Mouse (Mus musculus): Measurements from ENCODE around the gene Cyb5rl. TPM values are rescaled to one million over a fixed set of nuclear protein-coding genes. Genes with fewer than 3 reads are reported as not detected.

Gene Cyb5rl
- total and polyA plus RNA-seq, 2 experiments from 2014 or later = 5.8 to 33.0 TPM

DNA sequence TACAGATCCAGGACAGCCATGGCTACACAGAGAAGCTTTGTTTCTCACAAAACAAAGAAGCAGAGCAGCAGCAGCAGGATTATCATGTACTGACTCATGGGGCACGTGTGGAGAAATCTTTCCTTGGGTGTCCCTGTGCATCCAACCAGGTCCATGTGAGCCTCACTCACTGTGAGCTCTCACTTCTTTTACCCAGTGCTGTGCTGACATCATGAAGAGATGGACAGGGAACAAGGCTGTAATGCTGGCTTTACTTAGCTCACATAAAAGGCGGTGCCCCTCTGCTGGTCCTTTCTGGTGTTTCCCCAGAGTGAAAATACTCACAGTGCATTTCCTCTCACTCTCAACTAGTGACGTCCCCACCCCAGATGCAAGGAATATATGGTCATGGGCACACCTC is 45.3 kb upstream of the Cyb5rl start:
- TF ChIP-seq CTCF (IDR thresholded peaks at IDR 0.05; ENCODE audit: low read depth) (no peak), EP300 (IDR thresholded peaks at IDR 0.05; ENCODE audit: low read depth) (no peak)
- H3K4me1 ChIP-seq (ENCODE audit: control insufficient read depth, insufficient read depth) = peaks cover 20% of the 10 kb centered on the region
- no peaks in the 10 kb centered on the region for H3K36me3 ChIP-seq (replicated peaks; ENCODE audit: control insufficient read depth, insufficient read depth, low read length)
- ATAC-seq (ENCODE audit: insufficient read depth, low read depth) (no peak), DNase-seq (ENCODE audit: low spot score) (no peak)
- no peaks in the 10 kb centered on the region for H3K9me3 ChIP-seq (replicated peaks; ENCODE audit: control insufficient read depth, low read length)
- H3K27me3 ChIP-seq (ENCODE audit: control insufficient read depth, insufficient read depth, low read length) = no peaks in the 10 kb centered on the region
- no peak overlapping the region for H3K9ac ChIP-seq (replicated peaks; ENCODE audit: low read depth, low read length)
- 62% methylated on average over 3 of the region's 3 CpGs for WGBS
- H3K4me3 ChIP-seq (ENCODE audit: low read depth, low read length) = no peak overlapping the region
- H3K4me2 ChIP-seq (ENCODE audit: low read depth, low read length) = no peak overlapping the region
- no peak overlapping the region for H3K27ac ChIP-seq (ENCODE audit: low read depth)

DNA sequence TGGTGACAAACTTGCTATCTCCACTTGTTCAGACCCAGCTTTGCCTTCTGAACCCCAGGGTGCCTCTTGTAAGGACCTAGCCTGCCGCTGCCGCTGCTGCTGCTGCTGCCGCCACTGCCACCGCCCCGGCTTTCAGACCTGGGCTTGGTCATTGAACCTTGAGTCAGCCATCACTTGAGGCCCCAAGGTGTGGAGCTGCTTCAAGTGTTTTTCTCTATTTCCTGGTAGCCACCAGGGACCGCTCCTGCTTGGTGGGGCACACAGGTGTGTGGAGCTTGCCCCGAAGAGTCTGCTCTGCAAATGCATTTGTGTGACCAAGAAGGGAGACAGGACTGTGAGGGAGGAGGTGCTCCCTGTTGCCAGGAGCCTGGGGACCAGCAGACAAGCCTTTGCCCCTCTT is 41.9 kb upstream of the Cyb5rl start:
- no peak for ATAC-seq (ENCODE audit: insufficient read depth, low read depth)
- Histone ChIP-seq H3K4me3 (ENCODE audit: low read depth, low read length) (no peak overlapping the region), H3K36me3 (replicated peaks; ENCODE audit: control insufficient read depth, insufficient read depth, low read length) (0 out of 2 replicates have a peak, but pooled peaks cover 7% of the 10 kb centered on the region), H3K27ac (ENCODE audit: low read depth) (no peak overlapping the region), H3K27me3 (ENCODE audit: control insufficient read depth, insufficient read depth, low read length) (no peaks in the 10 kb centered on the region), H3K4me2 (ENCODE audit: low read depth, low read length) (no peak overlapping the region), H3K9me3 (replicated peaks; ENCODE audit: control insufficient read depth, low read length) (no peaks in the 10 kb centered on the region), H3K9ac (replicated peaks; ENCODE audit: low read depth, low read length) (no peak overlapping the region), H3K4me1 (ENCODE audit: control insufficient read depth, insufficient read depth) (no peaks in the 10 kb centered on the region)
- 84% methylated on average over 7 of the region's 7 CpGs for WGBS
- DNase-seq (ENCODE audit: low spot score) = no peak
- no peak for TF ChIP-seq CTCF (IDR thresholded peaks at IDR 0.05; ENCODE audit: low read depth)
- TF ChIP-seq EP300 (IDR thresholded peaks at IDR 0.05; ENCODE audit: low read depth) = no peak

DNA sequence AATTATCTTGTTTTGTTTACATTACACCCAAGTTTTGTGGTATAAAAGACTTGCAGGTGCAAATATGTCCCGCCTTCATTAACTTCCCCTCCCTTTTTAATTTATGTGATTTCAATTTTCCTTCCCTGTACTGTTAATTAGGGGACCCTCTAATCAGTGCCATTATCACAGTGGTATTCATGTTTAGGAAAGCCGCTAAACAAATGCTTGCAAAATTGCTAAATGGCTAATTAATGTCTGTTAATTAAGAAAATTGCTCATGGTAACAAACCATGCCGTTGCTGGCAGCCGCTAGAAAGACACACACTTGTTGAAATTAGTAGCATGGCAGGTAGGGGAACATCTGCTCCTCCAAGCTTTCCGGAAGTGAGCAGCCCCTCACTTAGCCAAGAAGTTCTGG is 41.4 kb upstream of the Cyb5rl start:
- Histone ChIP-seq H3K27me3 (ENCODE audit: control insufficient read depth, insufficient read depth, low read length) (no peaks in the 10 kb centered on the region), H3K9ac (replicated peaks; ENCODE audit: low read depth, low read length) (no peak overlapping the region), H3K4me1 (ENCODE audit: control insufficient read depth, insufficient read depth) (no peaks in the 10 kb centered on the region), H3K9me3 (replicated peaks; ENCODE audit: control insufficient read depth, low read length) (no peaks in the 10 kb centered on the region), H3K4me3 (ENCODE audit: low read depth, low read length) (no peak overlapping the region), H3K36me3 (replicated peaks; ENCODE audit: control insufficient read depth, insufficient read depth, low read length) (peaks cover 8% of the 10 kb centered on the region; the same call in 1 of the 2 replicates), H3K4me2 (ENCODE audit: low read depth, low read length) (no peak overlapping the region), H3K27ac (ENCODE audit: low read depth) (no peak overlapping the region)
- TF ChIP-seq CTCF (IDR thresholded peaks at IDR 0.05; ENCODE audit: low read depth) (no peak), EP300 (IDR thresholded peaks at IDR 0.05; ENCODE audit: low read depth) (no peak)
- DNase-seq (ENCODE audit: low spot score) = no peak
- 92% methylated on average over 5 of the region's 5 CpGs for WGBS
- no peak for ATAC-seq (ENCODE audit: insufficient read depth, low read depth)

DNA sequence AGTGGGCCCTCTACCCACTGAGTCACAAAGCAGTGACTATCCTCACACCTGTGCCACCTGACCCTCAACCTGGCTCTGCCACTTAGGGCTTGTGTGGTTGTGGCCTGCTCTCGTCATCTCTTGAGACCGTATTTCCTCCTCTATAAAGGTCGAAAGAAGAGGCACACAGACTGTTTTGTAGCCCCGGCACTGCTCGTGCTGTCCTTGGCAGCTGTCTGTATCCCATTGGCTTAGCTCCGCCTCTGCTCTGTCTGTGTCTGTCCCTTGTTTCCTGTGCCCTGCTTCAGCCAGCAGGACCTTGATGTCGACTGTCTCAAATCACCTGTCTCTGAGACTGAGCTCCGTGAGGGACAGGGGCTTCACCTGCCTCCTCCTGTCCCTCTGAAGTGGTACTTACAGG is 40.3 kb upstream of the Cyb5rl start:
- H3K27ac ChIP-seq (ENCODE audit: low read depth) = no peak overlapping the region
- H3K4me2 ChIP-seq (ENCODE audit: low read depth, low read length) = no peak overlapping the region
- DNase-seq (ENCODE audit: low spot score) = no peak
- H3K9me3 ChIP-seq (replicated peaks; ENCODE audit: control insufficient read depth, low read length) = no peaks in the 10 kb centered on the region
- peaks cover 19% of the 10 kb centered on the region; the same call in 1 of the 2 replicates for H3K36me3 ChIP-seq (replicated peaks; ENCODE audit: control insufficient read depth, insufficient read depth, low read length)
- 28% methylated on average over 8 of the region's 8 CpGs for WGBS
- TF ChIP-seq EP300 (IDR thresholded peaks at IDR 0.05; ENCODE audit: low read depth) (no peak), CTCF (IDR thresholded peaks at IDR 0.05; ENCODE audit: low read depth) (no peak)
- H3K4me3 ChIP-seq (ENCODE audit: low read depth, low read length) = no peak overlapping the region
- no peaks in the 10 kb centered on the region for H3K4me1 ChIP-seq (ENCODE audit: control insufficient read depth, insufficient read depth)
- no peak overlapping the region for H3K9ac ChIP-seq (replicated peaks; ENCODE audit: low read depth, low read length)
- no peak for ATAC-seq (ENCODE audit: insufficient read depth, low read depth)
- H3K27me3 ChIP-seq (ENCODE audit: control insufficient read depth, insufficient read depth, low read length) = no peaks in the 10 kb centered on the region

DNA sequence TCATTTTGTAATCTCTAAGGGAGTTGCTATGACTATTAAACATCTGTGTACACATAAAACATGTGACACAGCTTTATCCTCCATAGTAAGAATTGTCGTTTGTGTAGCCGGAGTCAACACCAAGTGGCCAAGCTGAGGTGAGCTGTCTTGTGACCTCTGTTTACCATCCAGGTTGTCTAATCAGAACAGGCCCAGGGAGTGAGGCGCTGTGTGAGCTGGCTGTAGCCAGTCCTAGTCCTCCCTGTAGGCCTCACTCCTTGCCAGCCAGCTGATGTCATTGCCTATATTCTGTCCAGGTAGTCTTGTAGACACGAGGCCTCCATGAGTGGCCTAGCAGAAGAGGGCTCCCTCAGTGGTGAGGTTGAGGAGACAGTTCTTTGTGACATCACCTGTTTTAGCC is 31.1 kb upstream of the Cyb5rl start:
- Histone ChIP-seq H3K27me3 (ENCODE audit: control insufficient read depth, insufficient read depth, low read length) (no peaks in the 10 kb centered on the region), H3K4me1 (ENCODE audit: control insufficient read depth, insufficient read depth) (peaks cover 4% of the 10 kb centered on the region; the same call in 1 of the 2 replicates), H3K9me3 (replicated peaks; ENCODE audit: control insufficient read depth, low read length) (no peaks in the 10 kb centered on the region), H3K9ac (replicated peaks; ENCODE audit: low read depth, low read length) (no peak overlapping the region), H3K27ac (ENCODE audit: low read depth) (no peak overlapping the region), H3K4me2 (ENCODE audit: low read depth, low read length) (no peak overlapping the region), H3K36me3 (replicated peaks; ENCODE audit: control insufficient read depth, insufficient read depth, low read length) (peaks cover 73% of the 10 kb centered on the region), H3K4me3 (ENCODE audit: low read depth, low read length) (no peak overlapping the region)
- TF ChIP-seq EP300 (IDR thresholded peaks at IDR 0.05; ENCODE audit: low read depth) = no peak
- TF ChIP-seq CTCF (IDR thresholded peaks at IDR 0.05; ENCODE audit: low read depth) = no peak
- ATAC-seq (ENCODE audit: insufficient read depth, low read depth) (0 out of 2 replicates have a peak, but pooled peaks have one; percentile 17), DNase-seq (ENCODE audit: low spot score) (no peak)
- WGBS = 68% methylated on average over 4 of the region's 4 CpGs

DNA sequence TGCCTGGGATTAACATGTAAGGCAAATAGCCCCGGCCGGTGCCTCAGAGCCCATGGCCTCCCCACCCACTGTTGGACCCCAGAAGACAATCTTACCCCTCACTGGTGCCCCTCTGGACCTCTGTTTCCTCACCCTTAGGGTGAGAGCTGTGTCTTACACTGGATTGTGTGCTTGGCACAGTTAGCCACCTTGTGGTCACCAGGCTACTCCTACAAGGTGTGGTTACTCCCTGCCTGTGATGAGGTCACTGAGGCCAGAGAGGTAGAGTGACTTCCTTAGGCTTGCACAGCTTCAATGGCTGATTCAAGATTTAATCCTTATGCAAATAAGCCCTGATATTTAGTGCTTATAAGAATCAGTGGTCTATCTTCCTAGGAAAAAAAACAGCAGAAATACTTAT is 29.8 kb upstream of the Cyb5rl start:
- ATAC-seq (ENCODE audit: insufficient read depth, low read depth) (no peak), DNase-seq (ENCODE audit: low spot score) (no peak)
- Histone ChIP-seq H3K4me2 (ENCODE audit: low read depth, low read length) (no peak overlapping the region), H3K36me3 (replicated peaks; ENCODE audit: control insufficient read depth, insufficient read depth, low read length) (peaks cover 73% of the 10 kb centered on the region), H3K4me1 (ENCODE audit: control insufficient read depth, insufficient read depth) (peaks cover 4% of the 10 kb centered on the region; the same call in 1 of the 2 replicates), H3K4me3 (ENCODE audit: low read depth, low read length) (no peak overlapping the region), H3K27ac (ENCODE audit: low read depth) (no peak overlapping the region), H3K9ac (replicated peaks; ENCODE audit: low read depth, low read length) (no peak overlapping the region), H3K27me3 (ENCODE audit: control insufficient read depth, insufficient read depth, low read length) (no peaks in the 10 kb centered on the region), H3K9me3 (replicated peaks; ENCODE audit: control insufficient read depth, low read length) (no peaks in the 10 kb centered on the region)
- 88% methylated on average over 2 of the region's 2 CpGs for WGBS
- no peak for TF ChIP-seq CTCF (IDR thresholded peaks at IDR 0.05; ENCODE audit: low read depth)

All from heart, postnatal 0 days (tissue).